Mouse (Mus musculus): ENCODE data around the gene Vezt. TPM values are rescaled to one million over a fixed set of nuclear protein-coding genes. Genes with fewer than 3 reads are reported as not detected.
A peak's percentile ranks its signal among the peaks of the same experiment; 100 is the strongest.

Gene Vezt
- total RNA-seq, 2 experiments from 2014 or later, result 74.9 to 82.3 TPM

- DNase-seq (ENCODE audit: low spot score in 2 of 2), result no peak
- intact Hi-C loops (cut with DNase I), result loop anchor here (5.0 kb wide), 1 partner anchor 159 kb away; the partner anchor contains the start of gene Ndufa12
These were observed 3.0 kb upstream of the Vezt start for GRCm38 (mm10) chr10:94038366-94039260.

- DNase-seq (ENCODE audit: low spot score in 2 of 2), result no peak
- intact Hi-C loops (cut with DNase I), result loop anchor here (5.0 kb wide), 1 partner anchor 160 kb away; the partner anchor contains the start of gene Ndufa12
These were observed 2.0 kb upstream of the Vezt start for GRCm38 (mm10) chr10:94037596-94037995.

- intact Hi-C loops (cut with DNase I), result loop anchor here (5.0 kb wide), 1 partner anchor 160 kb away; the partner anchor contains the start of gene Ndufa12
These were observed 1.6 kb upstream of the Vezt start for GRCm38 (mm10) chr10:94037196-94037595.

GRCm38 (mm10) chr10:94036375-94036758, 750 bp upstream of the Vezt start:
- intact Hi-C loops (cut with DNase I), result loop anchor here (1.0 to 5.0 kb wide), 2 partner anchors 112 to 161 kb away; partner anchors contain the start of genes Ndufa12 and Nr2c1
- peak in 1 of 2 experiments; percentile 55 for DNase-seq (ENCODE audit: low spot score in 2 of 2)

More at GRCm38 (mm10) chr10:94037196-94037595, 1.6 kb upstream of the Vezt start:
- DNase-seq (ENCODE audit: low spot score in 2 of 2), result no peak

- intact Hi-C loops (cut with DNase I), result loop anchor here (1.0 to 5.0 kb wide), 2 partner anchors 81 to 162 kb away; partner anchors contain the start of gene Ndufa12
- peak in 1 of 2 experiments; percentile 19 for DNase-seq (ENCODE audit: low spot score in 2 of 2)
These were observed 550 bp downstream of the Vezt start for GRCm38 (mm10) chr10:94034876-94035657.

- intact Hi-C loops (cut with DNase I), result no loop called here
These were observed 4.5 kb downstream of the Vezt start for GRCm38 (mm10) chr10:94031164-94031563.

GRCm38 (mm10) chr10:94028493-94028892, 7.1 kb downstream of the Vezt start:
- no peak for DNase-seq (ENCODE audit: low spot score in 2 of 2)
- intact Hi-C loops (cut with DNase I), result no loop called here

More at GRCm38 (mm10) chr10:94031164-94031563, 4.5 kb downstream of the Vezt start:
- DNase-seq (ENCODE audit: low spot score in 2 of 2), result no peak

GRCm38 (mm10) chr10:94025079-94025478, 10.5 kb downstream of the Vezt start:
- intact Hi-C loops (cut with DNase I), result no loop called here
- DNase-seq (ENCODE audit: low spot score in 2 of 2), result no peak

GRCm38 (mm10) chr10:94021059-94021458, 14.6 kb downstream of the Vezt start:
- intact Hi-C loops (cut with DNase I), result no loop called here
- DNase-seq (ENCODE audit: low spot score in 2 of 2), result no peak

- intact Hi-C loops (cut with DNase I), result no loop called here
- no peak for DNase-seq (ENCODE audit: low spot score in 2 of 2)
These were observed 15.0 kb downstream of the Vezt start for GRCm38 (mm10) chr10:94020587-94020986.

GRCm38 (mm10) chr10:94017455-94017854, 18.2 kb downstream of the Vezt start:
- DNase-seq (ENCODE audit: low spot score in 2 of 2), result no peak
- intact Hi-C loops (cut with DNase I), result no loop called here

- peak in 1 of 2 experiments; percentile 33 for DNase-seq (ENCODE audit: low spot score in 2 of 2)
- intact Hi-C loops (cut with DNase I), result no loop called here
These were observed 21.4 kb downstream of the Vezt start for GRCm38 (mm10) chr10:94014200-94014599.

- peak; percentile 27 to 55 for DNase-seq (ENCODE audit: low spot score in 2 of 2)
- intact Hi-C loops (cut with DNase I), result no loop called here
These were observed 22.4 kb downstream of the Vezt start for GRCm38 (mm10) chr10:94013196-94013595.

- DNase-seq (ENCODE audit: low spot score in 2 of 2), result no peak
- intact Hi-C loops (cut with DNase I), result no loop called here
These were observed 24.6 kb downstream of the Vezt start for GRCm38 (mm10) chr10:94011024-94011423.

GRCm38 (mm10) chr10:94009991-94010679, 25.5 kb downstream of the Vezt start:
- intact Hi-C loops (cut with DNase I), result no loop called here
- DNase-seq (ENCODE audit: low spot score in 2 of 2), result no peak

GRCm38 (mm10) chr10:94008356-94008755, 27.3 kb downstream of the Vezt start:
- no peak for DNase-seq (ENCODE audit: low spot score in 2 of 2)

GRCm38 (mm10) chr10:94000223-94000622, 35.4 kb downstream of the Vezt start:
- DNase-seq (ENCODE audit: low spot score in 2 of 2), result no peak
- intact Hi-C loops (cut with DNase I), result no loop called here

More at GRCm38 (mm10) chr10:94008356-94008755, 27.3 kb downstream of the Vezt start:
- intact Hi-C loops (cut with DNase I), result no loop called here

- no peak for DNase-seq (ENCODE audit: low spot score in 2 of 2)
- intact Hi-C loops (cut with DNase I), result no loop called here
These were observed 36.3 kb downstream of the Vezt start for GRCm38 (mm10) chr10:93999357-93999756.

- intact Hi-C loops (cut with DNase I), result no loop called here
- DNase-seq (ENCODE audit: low spot score in 2 of 2), result no peak
These were observed 40.5 kb downstream of the Vezt start for GRCm38 (mm10) chr10:93995100-93995499.
